Comparison of ENCODE assay signal across 8 mouse cellular contexts in the genomic region with DNA sequence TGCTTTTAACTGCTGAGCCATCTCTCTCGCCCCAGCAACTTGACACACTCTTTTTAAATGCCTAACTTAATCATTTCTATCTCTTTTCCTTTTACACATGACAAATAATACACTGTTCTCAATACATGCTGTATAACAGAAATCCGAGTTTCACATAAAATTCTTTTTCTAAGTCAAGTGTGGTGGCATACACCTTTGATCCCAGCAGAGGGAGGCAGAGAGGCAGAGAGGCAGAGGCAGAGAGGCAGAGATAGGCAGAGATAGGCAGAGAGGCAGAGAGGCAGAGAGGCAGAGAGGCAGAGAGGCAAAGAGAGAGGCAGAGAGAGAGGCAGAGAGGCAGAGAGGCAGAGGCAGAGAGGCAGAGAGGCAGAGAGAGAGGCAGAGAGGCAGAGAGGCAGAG. TPM values are rescaled to one million over a fixed set of nuclear protein-coding genes. Genes with fewer than 3 reads are reported as not detected.
DNase-seq lines count a peak whose midpoint lies in the region; ATAC-seq and TF ChIP-seq lines count a peak whose summit lies in the region.
"Not testable (repeated sequence)": the region's sequence is repeated elsewhere in the genome, so short reads cannot be mapped to it uniquely, and the experiment has no call there.

No protein-coding gene starts in this region.

- not testable (repeated sequence) for H3K4me3 ChIP-seq in embryonic facial prominence, embryonic 11.5 days (ENCODE audit: low read depth, low read length); hindbrain, postnatal 0 days (ENCODE audit: low read length); liver, embryonic 14.5 days (ENCODE audit: insufficient read depth in 1 of 2, low read depth in 2 of 2, low read length in 2 of 2)

- not testable (repeated sequence) for TF ChIP-seq EP300 in liver, embryonic 14.5 days (IDR thresholded peaks at IDR 0.05; ENCODE audit: low read depth)

- TF ChIP-seq CTCF in hindbrain, postnatal 0 days (IDR thresholded peaks at IDR 0.05; ENCODE audit: low read depth), result peak; percentile 61
- TF ChIP-seq CTCF in liver, embryonic 14.5 days (IDR thresholded peaks at IDR 0.05; ENCODE audit: low read depth), result peak; percentile 77

- WGBS in embryonic facial prominence, embryonic 11.5 days, result 83% methylated on average over 2 of the region's 2 CpGs
- WGBS in hindbrain, postnatal 0 days, result 76% methylated on average over 2 of the region's 2 CpGs
- WGBS in liver, embryonic 14.5 days (ENCODE audit: insufficient replicate concordance), result 62% methylated on average over 2 of the region's 2 CpGs

- ATAC-seq in embryonic facial prominence, embryonic 11.5 days (replicated peaks; ENCODE audit: insufficient number of reproducible peaks, low FRiP score, low TSS enrichment, low read depth); hindbrain, postnatal 0 days; liver, embryonic 14.5 days (ENCODE audit: insufficient read depth): not testable (repeated sequence)

- H3K27me3 ChIP-seq in embryonic facial prominence, embryonic 11.5 days (ENCODE audit: control insufficient read depth, insufficient read depth, low read length); hindbrain, postnatal 0 days (ENCODE audit: insufficient read depth, low read length); liver, embryonic 14.5 days (ENCODE audit: control insufficient read depth, insufficient read depth, low read length): not testable (repeated sequence)

- H3K36me3 ChIP-seq in embryonic facial prominence, embryonic 11.5 days (replicated peaks; ENCODE audit: control insufficient read depth, insufficient read depth, low read depth, low read length); liver, embryonic 14.5 days (replicated peaks; ENCODE audit: control insufficient read depth, insufficient read depth, low read depth): not testable (repeated sequence)
- H3K36me3 ChIP-seq in hindbrain, postnatal 0 days (ENCODE audit: insufficient read depth, low read length), result peaks cover 26% of the 10 kb centered on the region

- not testable (repeated sequence) for H3K9ac ChIP-seq in embryonic facial prominence, embryonic 11.5 days (replicated peaks; ENCODE audit: low read length); hindbrain, postnatal 0 days (replicated peaks; ENCODE audit: low read length); liver, embryonic 14.5 days (replicated peaks)

- peak; percentile 26 for DNase-seq in CD4-positive helper T cell, adult 2 months (ENCODE audit: low read depth, low spot score)
- peak; percentile 16 for DNase-seq in T-cell, adult 2 months (ENCODE audit: low spot score)
- DNase-seq in cerebellum, adult 18-20 months, result peak; percentile 29 to 53
- DNase-seq in embryonic facial prominence, embryonic 11.5 days (ENCODE audit: low spot score), result peak; percentile 12
- DNase-seq in hindbrain, postnatal 0 days (ENCODE audit: low spot score); liver, embryonic 14.5 days (ENCODE audit: low read depth in 3 of 3, low spot score in 3 of 3): not testable (repeated sequence)
- DNase-seq in retina, postnatal 1 day, result peak; percentile 11
- peak; percentile 49 for DNase-seq in thymus, postnatal 4 days

- H3K27ac ChIP-seq in embryonic facial prominence, embryonic 11.5 days (replicated peaks; ENCODE audit: low read depth, low read length); hindbrain, postnatal 0 days; liver, embryonic 14.5 days: not testable (repeated sequence)

- not testable (repeated sequence) for H3K9me3 ChIP-seq in embryonic facial prominence, embryonic 11.5 days (replicated peaks; ENCODE audit: control insufficient read depth, low read length); hindbrain, postnatal 0 days (ENCODE audit: low read length); liver, embryonic 14.5 days (ENCODE audit: control insufficient read depth, low read length)

- H3K4me2 ChIP-seq in embryonic facial prominence, embryonic 11.5 days (ENCODE audit: low read depth, low read length); hindbrain, postnatal 0 days (ENCODE audit: low read depth, low read length); liver, embryonic 14.5 days (ENCODE audit: low read depth): not testable (repeated sequence)

- H3K4me1 ChIP-seq in embryonic facial prominence, embryonic 11.5 days (ENCODE audit: control insufficient read depth, insufficient read depth, low read length); hindbrain, postnatal 0 days (ENCODE audit: insufficient read depth, low read length); liver, embryonic 14.5 days (replicated peaks; ENCODE audit: control insufficient read depth in 2 of 2, insufficient read depth in 2 of 2, low read length in 1 of 2): not testable (repeated sequence)

RNA-seq across cellular contexts. Expression of a gene that starts 31.7 kb away (rescaled TPM):
- 45.3 and 54.9 TPM in 2 replicates for polyA plus RNA-seq in embryonic facial prominence, embryonic 11.5 days (2014; fragmentation: Nextera tagmentation; extraction: Ambion mirVana)
- 2.7 and 3.5 TPM in 2 replicates for total RNA-seq in hindbrain, postnatal 0 days (2014; rRNA removed)
- polyA plus RNA-seq in hindbrain, postnatal 0 days (2015; fragmentation: Nextera tagmentation; extraction: Ambion mirVana), result 6.8 and 6.9 TPM in 2 replicates
- 8.0 and 14.1 TPM in 2 replicates for polyA plus RNA-seq in liver, embryonic 14.5 days (2012; rRNA removed)
- polyA plus RNA-seq in liver, embryonic 14.5 days (2014; fragmentation: Nextera tagmentation; extraction: Ambion mirVana), result 35.9 and 41.3 TPM in 2 replicates
